Mouse (Mus musculus) MEL (cell line): ENCODE results near the gene Olfr819. TPM values are rescaled to one million over a fixed set of nuclear protein-coding genes. Genes with fewer than 3 reads are reported as not detected.
"Not testable (repeated sequence)": the region's sequence is repeated elsewhere in the genome, so short reads cannot be mapped to it uniquely, and the experiment has no call there.

Source experiments
- DNase-seq: peaks from one replicate; pipeline ENCODE4 v3.0.0; 2011; ENCODE audit warnings: low read depth, low spot score
- H3K27ac ChIP-seq: 2 replicates; pipeline ENCODE4 v1.5.1; 2012; ENCODE audit warnings: low read depth, mild to moderate bottlenecking, control low read depth, low read length, moderate library complexity; ENCODE audit not compliant: control insufficient read depth
- H3K27me3 ChIP-seq, 2 experiments: fragments of 150-350 bp in 1 of 2; sonication (generic) in 1 of 2; 2 replicates each; pipeline ENCODE4 v1.6.1; 2012; ENCODE audit warnings: low read length in 2 of 2, mild to moderate bottlenecking in 2 of 2, improper control_type of control experiment in 1 of 2, moderate library complexity in 1 of 2; ENCODE audit not compliant: insufficient read depth in 2 of 2, control insufficient read depth in 1 of 2
- H3K36me3 ChIP-seq, 2 experiments: 2 replicates each; pipeline ENCODE4 v1.6.1; 2012 to 2014; ENCODE audit warnings: low read length in 2 of 2, improper control_type of control experiment in 1 of 2, inconsistent platforms in 1 of 2, mild to moderate bottlenecking in 1 of 2; ENCODE audit not compliant: insufficient read depth in 2 of 2, control insufficient read depth in 1 of 2
- H3K4me1 ChIP-seq, 2 experiments: fragments of 150-350 bp in 1 of 2; sonication (generic) in 1 of 2; 2 replicates each; pipeline ENCODE4 v1.6.1; 2012; ENCODE audit warnings: low read length in 2 of 2, improper control_type of control experiment in 1 of 2, mild to moderate bottlenecking in 1 of 2; ENCODE audit not compliant: insufficient read depth in 2 of 2, control insufficient read depth in 1 of 2
- H3K4me3 ChIP-seq, 2 experiments: fragments of 150-350 bp in 1 of 2; sonication (generic) in 1 of 2; 2 replicates each; pipeline ENCODE4 v1.5.1; 2012; ENCODE audit warnings: low read depth in 2 of 2, low read length in 2 of 2, mild to moderate bottlenecking in 2 of 2, moderate library complexity in 2 of 2, control low read depth in 1 of 2, improper control_type of control experiment in 1 of 2; ENCODE audit not compliant: control insufficient read depth in 1 of 2, insufficient read depth in 1 of 2
- H3K79me2 ChIP-seq: 2 replicates; pipeline ENCODE4 v1.6.1; 2012; ENCODE audit warnings: mild to moderate bottlenecking, low read length, moderate library complexity; ENCODE audit not compliant: control insufficient read depth, poor library complexity, insufficient read depth
- H3K9ac ChIP-seq: 2 replicates; pipeline ENCODE4 v1.6.1; 2012; ENCODE audit warnings: low read depth, mild to moderate bottlenecking, control low read depth, low read length, moderate library complexity; ENCODE audit not compliant: control insufficient read depth, poor library complexity, severe bottlenecking
- H3K9me3 ChIP-seq: fragments of 150-350 bp; sonication (generic); replicated peaks from 2 replicates; pipeline ENCODE4 v1.6.1; 2012; ENCODE audit warnings: mild to moderate bottlenecking, low read length, improper control_type of control experiment, moderate library complexity; ENCODE audit not compliant: insufficient read depth
- polyA plus RNA-seq, 2 experiments: library from polyadenylated mRNA; stranded (reverse) in 1 of 2; unstranded in 1 of 2; fragments of >175 nt in 1 of 2; fragments of >200 nt in 1 of 2; gene quantifications; 2 replicates each; pipeline versions ENCODE4 v1.2.1 to v1.2.4; 2012; ENCODE audit warnings: low replicate concordance in 2 of 2, low read depth in 1 of 2; ENCODE audit not compliant: insufficient read length in 2 of 2, insufficient read depth in 1 of 2, missing spikeins in 1 of 2
- total RNA-seq: library from RNA; depleted of rRNA; stranded (reverse); fragments of 300-350 nt; gene quantifications from 2 replicates; pipeline ENCODE4 v1.2.3, GENCODE M21; 2012

The Olfr819 gene
- total and polyA plus RNA-seq, 3 experiments = not detected

DNA sequence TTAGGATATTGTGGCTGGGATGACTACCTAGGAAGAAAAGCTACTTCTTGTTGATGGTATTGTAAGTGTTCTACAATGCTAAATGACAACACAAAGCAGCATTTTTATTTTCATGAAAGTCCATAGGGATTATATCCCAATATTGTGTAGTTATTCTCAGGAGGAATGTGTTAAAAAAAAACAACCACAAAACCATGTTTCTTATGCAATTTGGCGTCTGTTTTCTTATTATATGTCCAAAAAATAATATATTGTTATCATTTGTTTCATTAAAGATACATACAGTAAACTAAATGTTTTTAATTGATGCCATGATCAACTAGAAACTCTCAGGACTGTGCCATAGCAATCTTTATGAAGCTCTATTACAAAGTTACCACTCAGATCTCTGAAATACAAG is 17.9 kb upstream of the Olfr819 start, which contains the start of gene Gm10310:
Gene Gm10310, minus strand, starts transcription at position 101 of the 400 bp plus-strand sequence.
- not testable (repeated sequence) for H3K27me3 ChIP-seq, H3K9ac ChIP-seq, DNase-seq, H3K9me3 ChIP-seq, H3K79me2 ChIP-seq, H3K36me3 ChIP-seq, H3K4me1 ChIP-seq, H3K4me3 ChIP-seq, H3K27ac ChIP-seq

- not testable (repeated sequence) for H3K9ac ChIP-seq, H3K27ac ChIP-seq, H3K9me3 ChIP-seq, H3K36me3 ChIP-seq, H3K27me3 ChIP-seq, DNase-seq, H3K79me2 ChIP-seq, H3K4me1 ChIP-seq, H3K4me3 ChIP-seq
Observed at GRCm38 (mm10) chr10:129981867-129982266, 14.8 kb upstream of the Olfr819 start.

DNA sequence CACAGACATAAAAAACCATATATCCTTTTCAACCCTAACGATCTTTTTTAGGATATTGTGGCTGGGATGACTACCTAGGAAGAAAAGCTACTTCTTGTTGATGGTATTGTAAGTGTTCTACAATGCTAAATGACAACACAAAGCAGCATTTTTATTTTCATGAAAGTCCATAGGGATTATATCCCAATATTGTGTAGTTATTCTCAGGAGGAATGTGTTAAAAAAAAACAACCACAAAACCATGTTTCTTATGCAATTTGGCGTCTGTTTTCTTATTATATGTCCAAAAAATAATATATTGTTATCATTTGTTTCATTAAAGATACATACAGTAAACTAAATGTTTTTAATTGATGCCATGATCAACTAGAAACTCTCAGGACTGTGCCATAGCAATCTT is 9.0 kb upstream of the Olfr819 start, which contains the start of gene Olfr247:
Gene Olfr247, minus strand, starts transcription at position 101 of the 400 bp plus-strand sequence.
- H3K36me3 ChIP-seq, H3K9me3 ChIP-seq, DNase-seq, H3K27ac ChIP-seq, H3K79me2 ChIP-seq, H3K27me3 ChIP-seq, H3K9ac ChIP-seq, H3K4me3 ChIP-seq, H3K4me1 ChIP-seq: not testable (repeated sequence)

- not testable (repeated sequence) for H3K4me3 ChIP-seq, H3K9ac ChIP-seq, H3K79me2 ChIP-seq, H3K4me1 ChIP-seq, H3K27ac ChIP-seq, DNase-seq, H3K36me3 ChIP-seq, H3K27me3 ChIP-seq, H3K9me3 ChIP-seq
Observed at GRCm38 (mm10) chr10:129972994-129973393, 5.9 kb upstream of the Olfr819 start.

GRCm38 (mm10) chr10:129966232-129966631 is 834 bp downstream of the Olfr819 start:
- H3K9ac ChIP-seq, H3K36me3 ChIP-seq, H3K9me3 ChIP-seq, H3K4me1 ChIP-seq, H3K4me3 ChIP-seq, H3K27ac ChIP-seq, DNase-seq, H3K27me3 ChIP-seq, H3K79me2 ChIP-seq: not testable (repeated sequence)
